Mouse (Mus musculus): Measurements from ENCODE around the gene Gm4792. TPM values are rescaled to one million over a fixed set of nuclear protein-coding genes. Genes with fewer than 3 reads are reported as not detected.
A peak's percentile ranks its signal among the peaks of the same experiment; 100 is the strongest.

The Gm4792 gene
- polyA plus RNA-seq, 1 experiment from 2014 or later, result not detected

DNA sequence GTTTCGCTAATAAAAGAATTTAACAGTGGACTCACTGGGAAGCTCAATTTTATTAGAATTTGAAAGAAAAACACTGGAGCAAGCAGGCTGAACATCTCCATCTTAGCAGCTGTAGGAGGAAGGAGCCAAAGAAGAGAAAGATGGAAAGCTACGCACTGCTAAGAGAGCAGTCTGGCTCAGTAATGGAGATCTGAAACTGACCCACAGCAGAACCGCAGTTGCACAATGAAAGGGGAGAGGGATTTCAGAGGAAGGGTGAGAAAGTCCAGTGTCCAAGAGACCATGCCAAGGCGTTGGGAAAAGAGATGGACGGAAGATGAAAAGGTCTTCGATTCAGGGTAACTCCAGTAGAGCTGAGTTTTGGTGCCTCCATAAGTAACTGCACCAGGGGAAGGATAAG lies 37.6 kb upstream of the Gm4792 start:
- no peak overlapping the region for H3K4me2 ChIP-seq (replicated peaks; ENCODE audit: low read depth, low read length)
- 92% methylated on average over 6 of the region's 6 CpGs for WGBS
- H3K27ac ChIP-seq (ENCODE audit: low read length), result no peak overlapping the region
- H3K4me1 ChIP-seq (ENCODE audit: insufficient read depth, low read length), result no peaks in the 10 kb centered on the region
- H3K9me3 ChIP-seq (ENCODE audit: low read length), result no peaks in the 10 kb centered on the region
- ATAC-seq (ENCODE audit: low FRiP score, low TSS enrichment), result no peak
- no peak overlapping the region for H3K4me3 ChIP-seq (ENCODE audit: low read length)
- H3K36me3 ChIP-seq (ENCODE audit: insufficient read depth, low read length), result no peaks in the 10 kb centered on the region
- no peak overlapping the region for H3K9ac ChIP-seq (replicated peaks; ENCODE audit: low read length)
- H3K27me3 ChIP-seq (ENCODE audit: insufficient read depth, low read length), result no peaks in the 10 kb centered on the region

DNA sequence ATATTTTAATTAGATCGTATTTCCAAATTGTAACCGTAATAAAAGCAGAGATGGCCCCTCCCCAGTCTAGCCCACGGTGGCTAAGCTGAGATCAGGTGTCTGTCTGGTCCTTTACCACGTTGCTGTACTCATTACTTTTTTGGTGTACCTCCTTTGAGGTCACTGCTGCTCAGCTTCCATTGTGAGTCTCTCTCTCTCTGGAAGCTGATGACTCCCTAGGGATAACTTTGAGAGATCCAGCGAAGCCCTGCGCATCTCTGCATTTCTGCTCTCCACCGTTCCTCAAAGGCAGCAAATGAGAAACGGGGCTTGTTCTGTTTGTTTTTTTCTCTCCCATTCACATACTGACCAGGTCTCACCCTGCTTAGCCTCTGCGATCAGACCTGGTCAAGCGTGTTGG lies 36.5 kb upstream of the Gm4792 start:
- Histone ChIP-seq H3K4me3 (ENCODE audit: low read length) (no peak overlapping the region), H3K9ac (replicated peaks; ENCODE audit: low read length) (no peak overlapping the region), H3K27ac (ENCODE audit: low read length) (no peak overlapping the region), H3K4me1 (ENCODE audit: insufficient read depth, low read length) (peaks cover 4% of the 10 kb centered on the region; the same call in 1 of the 2 replicates), H3K27me3 (ENCODE audit: insufficient read depth, low read length) (no peaks in the 10 kb centered on the region), H3K36me3 (ENCODE audit: insufficient read depth, low read length) (no peaks in the 10 kb centered on the region), H3K9me3 (ENCODE audit: low read length) (no peaks in the 10 kb centered on the region), H3K4me2 (replicated peaks; ENCODE audit: low read depth, low read length) (no peak overlapping the region)
- 51% methylated on average over 10 of the region's 10 CpGs for WGBS
- ATAC-seq (ENCODE audit: low FRiP score, low TSS enrichment), result no peak

DNA sequence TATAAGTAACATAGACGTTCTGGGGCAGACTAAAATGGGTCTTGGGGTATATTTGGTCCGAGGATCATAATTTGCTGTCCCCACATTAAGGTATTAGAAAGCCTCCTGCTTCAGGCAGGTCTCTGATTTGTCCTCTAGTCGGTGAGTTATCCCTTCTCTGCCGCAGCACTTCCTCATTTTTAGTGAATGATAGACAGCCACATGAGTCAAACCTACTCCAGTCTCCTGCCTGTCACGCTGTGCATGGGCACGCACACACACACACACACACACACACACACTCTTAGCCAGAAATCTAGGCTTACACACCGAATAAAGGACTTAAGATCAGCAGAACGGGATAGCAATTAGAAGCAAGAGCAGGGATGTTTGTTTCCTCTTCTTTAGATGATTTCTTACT lies 34.8 kb upstream of the Gm4792 start:
- H3K36me3 ChIP-seq (ENCODE audit: insufficient read depth, low read length), result no peaks in the 10 kb centered on the region
- H3K4me1 ChIP-seq (ENCODE audit: insufficient read depth, low read length), result peaks cover 7% of the 10 kb centered on the region; the same call in 1 of the 2 replicates
- no peaks in the 10 kb centered on the region for H3K9me3 ChIP-seq (ENCODE audit: low read length)
- WGBS, result 86% methylated on average over 8 of the region's 8 CpGs
- no peak overlapping the region for H3K4me2 ChIP-seq (replicated peaks; ENCODE audit: low read depth, low read length)
- no peak overlapping the region for H3K27ac ChIP-seq (ENCODE audit: low read length)
- H3K27me3 ChIP-seq (ENCODE audit: insufficient read depth, low read length), result no peaks in the 10 kb centered on the region
- no peak for ATAC-seq (ENCODE audit: low FRiP score, low TSS enrichment)
- H3K9ac ChIP-seq (replicated peaks; ENCODE audit: low read length), result no peak overlapping the region
- H3K4me3 ChIP-seq (ENCODE audit: low read length), result no peak overlapping the region

DNA sequence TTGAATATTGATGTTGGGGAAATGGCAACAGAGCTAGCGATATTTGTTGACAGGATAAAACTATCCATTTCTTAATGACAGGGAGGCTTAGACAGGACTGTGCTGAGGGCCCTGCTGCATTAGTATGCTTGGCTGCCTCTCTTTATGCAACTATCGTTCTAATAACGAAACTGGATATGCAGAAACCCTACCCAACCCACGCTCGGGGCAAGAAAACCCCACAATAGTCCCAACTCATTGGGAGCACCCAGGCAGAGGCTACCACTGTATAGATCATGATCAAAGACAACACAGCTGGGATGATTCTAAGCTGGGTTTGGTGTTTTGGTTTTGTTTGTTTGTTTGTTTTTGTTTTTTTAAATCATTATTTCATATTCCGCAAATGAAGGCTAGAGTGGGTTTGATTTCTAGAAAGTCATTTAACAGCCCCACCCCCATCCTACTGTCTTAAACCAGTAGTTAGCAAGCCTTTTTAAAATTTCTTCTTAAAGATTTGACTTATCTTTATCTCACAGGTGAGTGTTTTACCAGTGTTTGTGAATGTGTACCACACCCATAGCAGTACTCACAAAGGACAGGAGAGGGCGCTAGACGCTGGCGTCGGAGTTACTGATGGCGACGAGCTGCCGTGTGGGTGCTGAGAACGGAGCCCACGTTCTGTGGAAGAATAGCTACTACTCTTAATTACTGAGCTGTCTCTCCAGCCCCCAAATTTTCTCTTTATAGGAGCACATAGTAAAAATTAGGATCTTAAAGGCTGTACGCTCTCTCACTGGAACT lies 34.0 kb upstream of the Gm4792 start:
- H3K27me3 ChIP-seq (ENCODE audit: insufficient read depth, low read length), result no peaks in the 10 kb centered on the region
- H3K4me1 ChIP-seq (ENCODE audit: insufficient read depth, low read length), result peaks cover 7% of the 10 kb centered on the region; the same call in 1 of the 2 replicates
- no peak overlapping the region for H3K9ac ChIP-seq (replicated peaks; ENCODE audit: low read length)
- no peak overlapping the region for H3K4me2 ChIP-seq (replicated peaks; ENCODE audit: low read depth, low read length)
- no peak for ATAC-seq (ENCODE audit: low FRiP score, low TSS enrichment)
- H3K4me3 ChIP-seq (ENCODE audit: low read length), result no peak overlapping the region
- H3K27ac ChIP-seq (ENCODE audit: low read length), result no peak overlapping the region
- no peaks in the 10 kb centered on the region for H3K9me3 ChIP-seq (ENCODE audit: low read length)
- no peaks in the 10 kb centered on the region for H3K36me3 ChIP-seq (ENCODE audit: insufficient read depth, low read length)
- WGBS, result 76% methylated on average over 16 of the region's 16 CpGs

DNA sequence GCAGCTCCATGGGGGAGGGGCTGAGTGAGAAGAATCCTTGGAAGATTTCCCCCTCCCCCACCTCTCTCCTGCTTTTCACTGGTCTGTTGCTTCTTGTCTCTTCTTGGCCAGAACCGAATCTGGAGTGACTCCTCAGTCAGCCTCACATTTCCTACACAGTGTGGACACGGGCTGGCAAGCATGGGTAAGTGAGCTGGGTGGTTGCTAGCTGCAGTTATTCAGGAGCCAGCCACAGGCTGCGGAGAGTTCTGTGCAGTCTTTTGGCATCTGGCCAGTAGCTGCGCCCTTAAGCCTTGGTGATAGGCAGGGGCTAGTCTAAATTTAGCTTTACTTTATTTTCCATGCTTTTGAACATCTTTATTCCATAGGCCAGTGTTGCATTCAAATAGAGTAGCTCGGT lies 31.5 kb upstream of the Gm4792 start:
- peak; percentile 76; the same call in 1 of the 2 replicates for ATAC-seq (ENCODE audit: low FRiP score, low TSS enrichment)
- H3K36me3 ChIP-seq (ENCODE audit: insufficient read depth, low read length), result no peaks in the 10 kb centered on the region

DNA sequence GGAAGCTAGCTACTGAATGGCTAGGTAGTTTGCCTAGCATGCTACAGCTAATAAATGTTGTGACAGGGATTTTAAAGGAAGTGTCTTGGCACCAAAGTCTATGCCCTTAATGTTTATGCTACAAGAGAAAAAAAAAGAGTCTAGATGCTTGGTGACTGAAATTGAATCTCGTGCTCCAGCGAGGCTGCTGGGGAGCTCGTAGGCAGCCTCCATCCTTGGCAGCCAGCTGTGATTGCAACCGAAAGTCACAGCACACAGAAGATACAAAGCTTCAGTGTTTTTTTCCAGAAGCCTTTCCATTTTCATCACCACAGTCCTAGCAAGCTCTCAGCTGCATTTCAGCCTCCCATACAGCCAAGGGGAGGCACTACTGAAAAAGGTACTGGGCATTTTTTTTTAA lies 20.1 kb upstream of the Gm4792 start:
- Histone ChIP-seq H3K4me1 (ENCODE audit: insufficient read depth, low read length) (no peaks in the 10 kb centered on the region), H3K9me3 (ENCODE audit: low read length) (no peaks in the 10 kb centered on the region), H3K27me3 (ENCODE audit: insufficient read depth, low read length) (0 out of 2 replicates have a peak, but pooled peaks cover 3% of the 10 kb centered on the region), H3K4me2 (replicated peaks; ENCODE audit: low read depth, low read length) (no peak overlapping the region), H3K9ac (replicated peaks; ENCODE audit: low read length) (no peak overlapping the region), H3K27ac (ENCODE audit: low read length) (no peak overlapping the region), H3K4me3 (ENCODE audit: low read length) (no peak overlapping the region), H3K36me3 (ENCODE audit: insufficient read depth, low read length) (no peaks in the 10 kb centered on the region)
- 29% methylated on average over 4 of the region's 4 CpGs for WGBS
- ATAC-seq (ENCODE audit: low FRiP score, low TSS enrichment), result no peak

More for the DNA sequence above, 31.5 kb upstream of the Gm4792 start:
- Histone ChIP-seq H3K9me3 (ENCODE audit: low read length) (peaks cover 1% of the 10 kb centered on the region; the same call in 1 of the 2 replicates), H3K4me3 (ENCODE audit: low read length) (no peak overlapping the region), H3K4me2 (replicated peaks; ENCODE audit: low read depth, low read length) (no peak overlapping the region), H3K27me3 (ENCODE audit: insufficient read depth, low read length) (no peaks in the 10 kb centered on the region), H3K27ac (ENCODE audit: low read length) (no peak overlapping the region), H3K4me1 (ENCODE audit: insufficient read depth, low read length) (peaks cover 7% of the 10 kb centered on the region; the same call in 1 of the 2 replicates), H3K9ac (replicated peaks; ENCODE audit: low read length) (no peak overlapping the region)
- WGBS, result 29% methylated on average over 5 of the region's 5 CpGs

DNA sequence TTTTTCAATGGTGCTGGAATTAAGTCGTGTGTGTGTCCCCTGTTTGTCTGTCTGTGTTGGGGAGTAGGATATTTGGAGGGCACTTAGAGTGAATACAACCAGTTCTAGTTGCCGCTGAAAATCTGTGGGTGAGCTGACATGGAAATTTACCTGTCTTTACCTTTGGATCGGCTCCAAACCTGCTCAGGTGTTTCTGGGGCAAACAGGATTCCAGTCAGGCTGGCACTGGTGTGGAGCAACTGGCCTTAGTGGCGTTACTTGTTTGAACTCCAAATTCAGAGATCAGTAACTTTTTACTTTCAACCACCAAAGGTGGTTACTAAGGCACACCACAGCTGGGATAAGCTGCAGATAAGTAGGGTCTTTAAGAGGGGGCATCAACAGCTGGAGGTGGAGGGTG lies 14.6 kb upstream of the Gm4792 start:
- peaks cover 21% of the 10 kb centered on the region for H3K27me3 ChIP-seq (ENCODE audit: insufficient read depth, low read length)
- no peak overlapping the region for H3K4me2 ChIP-seq (replicated peaks; ENCODE audit: low read depth, low read length)
- no peak overlapping the region for H3K9ac ChIP-seq (replicated peaks; ENCODE audit: low read length)
- no peak overlapping the region for H3K4me3 ChIP-seq (ENCODE audit: low read length)
- no peak for ATAC-seq (ENCODE audit: low FRiP score, low TSS enrichment)
- H3K27ac ChIP-seq (ENCODE audit: low read length), result no peak overlapping the region
- no peaks in the 10 kb centered on the region for H3K36me3 ChIP-seq (ENCODE audit: insufficient read depth, low read length)
- WGBS, result 81% methylated on average over 4 of the region's 4 CpGs
- no peaks in the 10 kb centered on the region for H3K9me3 ChIP-seq (ENCODE audit: low read length)
- H3K4me1 ChIP-seq (ENCODE audit: insufficient read depth, low read length), result peaks cover 10% of the 10 kb centered on the region; the same call in 1 of the 2 replicates

GRCm38 (mm10) chr10:94312007-94312715 lies 13.7 kb upstream of the Gm4792 start:
- Histone ChIP-seq H3K4me2 (replicated peaks; ENCODE audit: low read depth, low read length) (peak overlapping the region; percentile 92), H3K27ac (ENCODE audit: low read length) (no peak overlapping the region), H3K4me3 (ENCODE audit: low read length) (peak overlapping the region; percentile 53), H3K36me3 (ENCODE audit: insufficient read depth, low read length) (no peaks in the 10 kb centered on the region), H3K9me3 (ENCODE audit: low read length) (no peaks in the 10 kb centered on the region), H3K9ac (replicated peaks; ENCODE audit: low read length) (peak overlapping the region; percentile 59), H3K4me1 (ENCODE audit: insufficient read depth, low read length) (peaks cover 10% of the 10 kb centered on the region; the same call in 1 of the 2 replicates), H3K27me3 (ENCODE audit: insufficient read depth, low read length) (peaks cover 21% of the 10 kb centered on the region)
- 0% methylated on average over 45 of the region's 45 CpGs for WGBS
- ATAC-seq (ENCODE audit: low FRiP score, low TSS enrichment), result peak; percentile 71

- Histone ChIP-seq H3K27ac (ENCODE audit: low read length) (no peak within 1 kb of the TSS), H3K9me3 (ENCODE audit: low read length) (no peaks in the 10 kb centered on the region), H3K27me3 (ENCODE audit: insufficient read depth, low read length) (peaks cover 21% of the 10 kb centered on the region), H3K4me1 (ENCODE audit: insufficient read depth, low read length) (peaks cover 10% of the 10 kb centered on the region; the same call in 1 of the 2 replicates), H3K4me3 (ENCODE audit: low read length) (peak within 1 kb of the TSS; percentile 53), H3K9ac (replicated peaks; ENCODE audit: low read length) (peak within 1 kb of the TSS; percentile 59), H3K4me2 (replicated peaks; ENCODE audit: low read depth, low read length) (peak within 1 kb of the TSS; percentile 92), H3K36me3 (ENCODE audit: insufficient read depth, low read length) (no peaks in the 10 kb centered on the region)
- ATAC-seq (ENCODE audit: low FRiP score, low TSS enrichment), result 0 out of 2 replicates have a peak, but pooled peaks have one; percentile 23
- 3% methylated on average over 19 of the region's 19 CpGs for WGBS
Observed at GRCm38 (mm10) chr10:94311511-94312006, 13.1 kb upstream of the Gm4792 start, which contains the start of gene Tmcc3. Gene Tmcc3, plus strand, starts transcription at chr10:94311949.
